Mouse (Mus musculus): Measurements from ENCODE around the gene Rab6a. TPM values are rescaled to one million over a fixed set of nuclear protein-coding genes. Genes with fewer than 3 reads are reported as not detected.

Gene Rab6a
- total RNA-seq, 2 experiments from 2014 or later: 74.1 to 82.7 TPM

GRCm38 (mm10) chr7:100622277-100622676, 15.1 kb downstream of the Rab6a start:
- DNase-seq: no peak

- DNase-seq: no peak
Observed at GRCm38 (mm10) chr7:100624538-100624937, 17.3 kb downstream of the Rab6a start.

DNA sequence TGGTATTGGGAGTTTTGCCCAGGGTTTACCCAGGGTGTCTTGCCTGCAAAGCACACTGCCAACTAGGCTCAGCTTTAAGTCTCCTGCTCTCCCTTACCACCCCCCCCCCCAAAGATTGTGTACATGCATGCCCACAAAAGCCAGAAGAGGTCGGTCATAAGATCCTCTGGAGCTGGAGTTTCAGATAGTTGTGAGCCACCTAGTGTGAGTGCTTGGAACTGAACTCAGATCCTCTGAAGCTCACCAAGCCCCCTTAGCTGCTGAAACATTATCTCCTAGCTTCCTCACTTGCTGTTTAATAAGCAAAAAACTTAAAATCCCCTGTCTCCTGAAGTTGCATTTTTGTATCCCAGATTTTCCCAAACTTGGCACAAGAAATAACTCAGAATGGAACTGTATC, 30.4 kb downstream of the Rab6a start:
- peak in 1 of 2 experiments; percentile 25 for DNase-seq

DNA sequence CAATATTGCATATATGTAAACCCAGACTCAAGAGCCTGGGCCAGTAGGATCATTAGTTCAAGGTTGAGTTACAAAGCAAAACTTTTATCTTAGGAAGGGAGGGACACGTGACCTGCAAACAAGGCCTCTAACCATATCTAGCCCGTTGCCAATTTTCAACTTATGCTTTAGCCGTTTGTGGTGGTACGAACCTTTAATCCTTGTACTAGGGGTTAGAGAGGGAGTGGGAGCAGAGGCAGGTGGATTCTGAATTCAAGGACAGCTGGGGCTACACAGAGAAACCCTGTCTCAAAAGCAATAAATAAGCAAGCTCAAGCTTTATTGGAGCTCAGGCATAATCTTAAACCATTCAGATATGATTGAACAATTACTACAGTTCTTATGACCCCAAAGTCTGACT, 35.2 kb downstream of the Rab6a start:
- no peak for DNase-seq

- peak; percentile 57 to 78 for DNase-seq
Observed at GRCm38 (mm10) chr7:100645147-100645546, 37.9 kb downstream of the Rab6a start.

GRCm38 (mm10) chr7:100649095-100649494, 41.9 kb downstream of the Rab6a start:
- no peak for DNase-seq

GRCm38 (mm10) chr7:100649826-100650225, 42.6 kb downstream of the Rab6a start:
- no peak for DNase-seq

DNA sequence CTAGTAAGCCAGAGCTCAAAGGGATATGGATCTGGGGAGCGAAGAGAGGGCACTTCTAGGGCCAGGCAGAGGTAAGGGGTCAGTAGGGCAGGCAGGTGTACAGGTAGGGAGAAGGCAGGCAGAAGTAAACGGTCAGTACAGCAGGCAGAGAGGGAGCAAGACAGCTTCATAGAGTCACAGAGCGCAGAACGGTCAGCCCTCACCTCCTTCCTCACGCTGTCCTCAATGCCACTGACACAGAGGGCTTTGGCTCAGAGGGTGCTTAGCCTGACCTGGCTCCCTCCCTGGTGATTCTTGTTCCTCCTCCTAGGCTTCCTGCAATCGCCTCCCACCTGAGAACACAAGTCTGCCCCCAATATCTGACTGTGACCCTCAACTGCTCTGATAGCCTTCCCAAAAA, 43.2 kb downstream of the Rab6a start:
- no peak for DNase-seq

GRCm38 (mm10) chr7:100651011-100651410, 43.8 kb downstream of the Rab6a start:
- no peak for DNase-seq

DNA sequence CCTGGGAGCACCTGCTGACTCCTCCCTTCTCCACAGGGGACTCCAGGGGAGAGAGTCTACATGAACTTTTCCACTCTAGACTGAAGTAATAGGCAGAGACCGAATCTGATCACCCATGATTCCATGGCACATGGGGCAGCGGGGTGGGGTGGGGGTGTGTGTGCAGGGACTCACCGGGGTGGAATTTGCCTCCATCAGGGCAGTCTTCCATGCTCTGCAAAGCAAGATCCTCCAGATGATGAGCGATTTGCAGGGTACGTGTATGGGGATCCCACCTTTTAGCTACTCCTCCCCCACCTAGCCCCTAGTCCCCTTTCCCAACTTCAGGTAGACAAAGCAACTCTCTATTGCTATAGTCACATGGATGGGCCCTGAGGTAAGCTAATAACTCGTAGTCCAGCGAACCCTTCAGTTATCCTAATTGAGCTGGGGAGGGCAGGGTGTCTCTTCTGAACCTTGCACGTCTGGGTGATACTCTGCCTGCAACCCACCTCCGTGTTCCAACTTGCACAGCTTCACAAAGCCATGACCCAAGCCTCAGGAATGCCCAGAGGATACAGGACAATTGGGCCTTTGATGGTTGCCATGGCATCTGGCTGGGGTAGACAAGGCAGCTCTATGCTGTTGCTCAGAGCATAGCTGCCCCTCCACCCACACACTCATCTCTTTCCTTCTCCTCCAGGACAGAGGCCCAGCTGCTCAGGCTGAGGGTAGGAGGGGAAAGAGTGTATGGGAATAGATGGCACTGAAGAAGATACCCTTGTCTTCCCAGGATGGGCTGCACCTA, 46.5 kb downstream of the Rab6a start:
- no peak for DNase-seq

- DNase-seq: no peak
Observed at GRCm38 (mm10) chr7:100654441-100654840, 47.2 kb downstream of the Rab6a start.

DNA sequence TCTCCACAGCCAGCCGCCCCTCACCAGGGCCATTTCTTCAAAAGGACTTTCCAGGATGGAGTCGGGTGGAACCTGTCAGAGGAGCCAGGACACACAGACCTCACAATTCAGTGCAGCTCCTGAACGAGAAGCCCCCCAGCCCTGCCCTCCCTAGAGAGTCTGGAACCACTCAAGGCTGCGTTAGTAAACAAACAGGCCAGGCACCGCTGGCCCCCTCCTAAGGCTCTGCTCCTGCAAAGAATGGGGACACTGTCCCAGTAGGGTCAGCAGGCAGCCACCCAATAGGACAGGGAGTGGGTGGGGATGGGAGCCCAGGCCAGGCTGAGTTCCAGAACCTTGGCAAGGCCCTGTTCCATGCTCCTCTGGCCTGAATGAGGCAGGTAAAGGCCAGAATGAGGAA, 49.5 kb downstream of the Rab6a start:
- DNase-seq: no peak

DNA sequence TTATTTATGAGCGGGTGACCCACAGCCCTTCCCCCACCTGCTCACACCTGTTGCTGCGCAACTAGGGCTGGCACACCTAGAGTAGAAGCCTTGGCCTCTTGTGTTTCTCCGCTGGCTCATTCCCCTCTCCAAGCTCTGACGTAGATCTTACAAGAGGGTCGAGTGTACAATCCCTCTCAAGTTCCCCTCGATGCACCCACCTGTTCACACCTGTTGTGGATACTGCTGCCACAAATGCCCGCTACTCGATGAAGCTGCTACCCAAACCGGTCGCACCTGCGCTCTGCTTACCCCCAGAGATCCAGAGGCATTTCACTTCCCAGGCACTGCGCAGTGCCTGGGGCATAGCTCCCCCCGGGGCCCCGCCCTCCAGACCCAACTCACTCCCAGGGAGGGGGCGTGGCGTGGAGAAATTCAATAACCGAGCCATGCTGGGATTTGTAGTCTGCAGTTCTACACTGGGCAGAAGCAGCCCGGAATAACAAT, 50.9 kb downstream of the Rab6a start:
- DNase-seq: peak; percentile 31 to 62

- no peak for DNase-seq
Observed at GRCm38 (mm10) chr7:100661264-100661663, 54.1 kb downstream of the Rab6a start.

DNA sequence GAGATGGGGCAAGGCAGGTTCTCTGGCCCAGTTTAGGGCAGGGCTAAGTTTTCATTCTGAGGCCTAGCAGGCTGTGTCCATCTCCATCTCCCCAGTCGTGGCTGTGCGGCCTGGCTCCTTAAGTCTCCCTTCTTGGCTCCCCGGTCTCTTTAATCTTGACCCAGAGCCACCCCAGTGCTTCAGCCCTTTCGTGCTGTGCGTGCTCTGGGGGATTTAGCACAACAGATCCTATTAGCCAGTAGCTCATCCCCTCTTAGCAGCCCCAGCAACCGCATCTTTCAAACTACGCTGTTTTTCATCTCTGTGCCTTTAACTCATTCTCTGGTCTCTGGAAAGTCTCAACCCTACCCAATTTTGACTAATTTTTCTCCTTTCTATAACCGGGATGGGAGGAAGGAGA, 55.0 kb downstream of the Rab6a start, which contains the start of gene Plekhb1:
Gene Plekhb1 (minus strand): TSS at position 184 of the 400 bp plus-strand sequence.
- no peak for DNase-seq

GRCm38 (mm10) chr7:100663190-100663589, 56.0 kb downstream of the Rab6a start:
- DNase-seq: peak; percentile 88 to 91

DNA sequence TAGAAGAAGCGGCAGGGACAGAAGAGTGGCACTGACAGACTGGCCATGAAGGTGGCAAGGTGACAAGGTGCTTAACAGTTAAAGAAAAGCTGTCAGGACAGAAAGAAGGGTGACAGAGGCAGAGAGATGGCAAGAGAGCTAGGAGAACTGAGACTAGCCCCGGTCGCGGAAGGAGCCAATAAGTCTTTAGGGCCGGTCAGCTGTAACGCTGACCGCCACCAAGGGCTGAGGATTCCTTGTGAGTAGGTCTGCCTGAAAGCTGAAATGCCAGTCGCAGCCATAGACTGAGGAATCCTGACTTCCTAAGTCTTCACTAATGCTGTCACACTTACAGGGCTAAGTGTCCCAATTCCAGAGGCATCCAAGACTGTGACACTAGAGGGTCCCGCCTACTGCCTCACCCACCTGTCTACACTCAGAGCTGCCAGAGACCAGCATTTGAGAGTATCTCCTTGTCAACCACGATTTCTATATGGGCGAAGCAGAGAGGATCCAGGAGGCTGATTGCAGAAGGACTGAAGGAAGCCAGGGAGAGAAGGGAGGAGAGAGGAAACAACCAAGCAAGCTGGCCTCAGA, 56.6 kb downstream of the Rab6a start:
- DNase-seq: no peak

GRCm38 (mm10) chr7:100670646-100671045, 63.4 kb downstream of the Rab6a start:
- no peak for DNase-seq

DNA sequence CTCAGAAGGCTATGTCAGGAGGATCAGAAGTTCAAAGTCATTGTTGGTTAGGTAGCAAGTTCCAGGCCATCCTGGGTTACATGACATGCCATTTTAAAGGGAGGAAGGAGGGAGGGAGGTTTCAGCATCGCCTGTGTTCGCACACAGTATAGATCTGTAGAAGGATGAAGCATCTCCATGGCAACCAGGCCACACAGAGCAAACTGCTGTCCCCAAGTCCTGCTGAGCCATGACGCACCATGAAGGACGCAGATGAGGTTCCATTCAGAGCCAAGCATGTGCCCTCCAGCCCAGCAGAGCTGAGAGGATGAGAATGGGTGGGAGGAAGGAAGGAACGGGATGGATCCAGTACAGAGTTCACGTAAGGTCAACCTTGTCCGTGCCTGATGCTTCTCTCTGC, 66.2 kb downstream of the Rab6a start:
- no peak for DNase-seq

GRCm38 (mm10) chr7:100674941-100675340, 67.7 kb downstream of the Rab6a start:
- DNase-seq: no peak

GRCm38 (mm10) chr7:100678052-100678451, 70.8 kb downstream of the Rab6a start:
- DNase-seq: no peak

DNA sequence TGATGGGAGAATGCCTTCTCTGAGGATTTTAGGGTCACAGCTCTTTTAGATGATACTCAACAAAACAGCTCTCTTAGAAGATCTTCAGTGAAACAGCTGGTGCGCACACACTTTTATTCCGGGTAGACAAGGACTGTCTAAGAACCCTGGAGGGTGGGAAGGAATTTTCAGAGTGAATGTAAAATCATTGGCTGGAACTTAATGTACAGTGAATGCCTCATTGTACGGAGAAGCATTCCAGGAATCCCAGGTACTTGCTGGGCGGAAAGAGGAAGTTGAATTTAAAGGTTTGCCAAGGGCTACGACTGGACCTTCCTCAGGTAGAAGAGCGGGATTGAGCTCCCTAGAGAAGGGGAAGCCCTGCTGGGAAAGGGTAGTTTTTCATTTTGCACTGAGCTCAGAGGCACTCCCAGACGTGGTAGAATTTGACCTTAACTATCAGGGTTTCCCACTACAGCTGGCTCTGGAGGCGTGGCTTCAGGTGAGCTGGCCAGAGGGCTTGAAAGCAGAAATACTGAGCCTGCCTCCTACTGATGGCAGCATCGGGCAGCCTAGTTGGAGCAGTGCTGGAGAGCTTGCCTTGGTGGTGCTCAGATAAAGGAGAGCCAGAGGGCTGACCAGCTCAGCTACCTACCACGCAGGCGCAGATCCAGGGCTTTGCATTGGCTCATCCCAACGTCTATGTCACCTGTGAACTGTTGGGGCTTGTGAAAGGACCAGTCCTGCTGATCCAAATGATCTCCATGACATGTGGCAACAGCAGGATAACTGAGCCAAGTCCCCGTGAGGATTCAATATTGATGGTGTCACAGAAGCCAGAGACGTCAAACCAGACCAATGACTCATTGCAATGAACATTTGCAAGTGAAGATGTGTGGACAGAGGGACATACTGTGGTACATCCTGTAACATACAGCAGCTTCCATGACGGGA, 72.0 kb downstream of the Rab6a start:
- no peak for DNase-seq

DNA sequence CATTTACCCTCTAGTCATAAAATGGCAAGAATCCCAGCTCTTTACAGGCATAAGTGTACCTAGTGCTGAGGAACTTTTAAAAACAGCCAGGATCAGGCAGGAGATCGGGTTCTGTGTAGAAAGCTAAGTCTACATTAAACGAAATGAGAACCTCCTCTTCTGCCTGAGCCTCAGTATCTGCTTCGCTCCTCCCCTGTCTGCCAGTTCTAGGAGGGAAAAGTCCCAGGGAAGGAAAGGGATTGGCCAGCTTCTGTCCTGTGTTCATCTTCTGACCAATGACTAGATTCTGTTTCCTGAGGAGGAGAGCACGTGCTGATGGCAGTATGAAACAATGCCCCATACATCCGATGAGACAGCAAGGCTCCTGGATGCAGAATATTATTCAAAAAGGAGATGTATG, 73.9 kb downstream of the Rab6a start:
- no peak for DNase-seq

Measured in adrenal gland, postnatal 36 days (tissue).